Mouse (Mus musculus) embryo, embryonic 11.5 days (tissue): Measurements from ENCODE around the gene Agap1.

Experiments used
- DNase-seq: peaks from one replicate; pipeline ENCODE4 v3.0.0-alpha.2; 2012; ENCODE audit warnings: low read depth, low spot score

Gene Agap1

GRCm38 (mm10) chr1:89616556-89616955 lies 161.9 kb downstream of the Agap1 start:
- no peak for DNase-seq

GRCm38 (mm10) chr1:89617336-89617735 lies 162.7 kb downstream of the Agap1 start:
- DNase-seq: no peak

GRCm38 (mm10) chr1:89619963-89620362 lies 165.4 kb downstream of the Agap1 start:
- no peak for DNase-seq

GRCm38 (mm10) chr1:89621014-89621791 lies 166.6 kb downstream of the Agap1 start:
- no peak for DNase-seq

- no peak for DNase-seq
Measured at GRCm38 (mm10) chr1:89621952-89622351, 167.3 kb downstream of the Agap1 start.

GRCm38 (mm10) chr1:89622801-89623200 lies 168.2 kb downstream of the Agap1 start:
- DNase-seq: no peak

- no peak for DNase-seq
Measured at GRCm38 (mm10) chr1:89625312-89625711, 170.7 kb downstream of the Agap1 start.

GRCm38 (mm10) chr1:89625967-89626366 lies 171.4 kb downstream of the Agap1 start:
- DNase-seq: no peak

GRCm38 (mm10) chr1:89626940-89627339 lies 172.3 kb downstream of the Agap1 start:
- no peak for DNase-seq

GRCm38 (mm10) chr1:89627650-89628049 lies 173.0 kb downstream of the Agap1 start:
- no peak for DNase-seq

- DNase-seq: no peak
Measured at GRCm38 (mm10) chr1:89630836-89631235, 176.2 kb downstream of the Agap1 start.

GRCm38 (mm10) chr1:89631747-89632146 lies 177.1 kb downstream of the Agap1 start:
- peak; percentile 37 for DNase-seq

GRCm38 (mm10) chr1:89634055-89634454 lies 179.4 kb downstream of the Agap1 start:
- DNase-seq: no peak

GRCm38 (mm10) chr1:89635131-89635530 lies 180.5 kb downstream of the Agap1 start:
- no peak for DNase-seq

- DNase-seq: no peak
Measured at GRCm38 (mm10) chr1:89637670-89638069, 183.1 kb downstream of the Agap1 start.

- no peak for DNase-seq
Measured at GRCm38 (mm10) chr1:89643445-89644100, 189.0 kb downstream of the Agap1 start.

GRCm38 (mm10) chr1:89644120-89644519 lies 189.5 kb downstream of the Agap1 start:
- no peak for DNase-seq

GRCm38 (mm10) chr1:89646326-89647018 lies 191.9 kb downstream of the Agap1 start:
- peak; percentile 61 for DNase-seq

- no peak for DNase-seq
Measured at GRCm38 (mm10) chr1:89647505-89647904, 192.9 kb downstream of the Agap1 start.

- DNase-seq: no peak
Measured at GRCm38 (mm10) chr1:89650557-89650956, 196.0 kb downstream of the Agap1 start.

GRCm38 (mm10) chr1:89656167-89656566 lies 201.6 kb downstream of the Agap1 start:
- DNase-seq: no peak

- no peak for DNase-seq
Measured at GRCm38 (mm10) chr1:89656643-89657321, 202.2 kb downstream of the Agap1 start.
